Mouse (Mus musculus) forebrain, embryonic 12.5 days (tissue): ENCODE measurements around the gene Lmod2. TPM values are rescaled to one million over a fixed set of nuclear protein-coding genes. Genes with fewer than 3 reads are reported as not detected.

Source experiments
- ATAC-seq: fragments of 200-750 bp; cut with Nextera tagmentation; 2 replicates; pipeline ENCODE4 v1.8.0; 2017; ENCODE audit warnings: moderate TSS enrichment; ENCODE audit not compliant: low FRiP score
- H3K27ac ChIP-seq: fragments of 300-500 bp; sonication (generic); 2 replicates; pipeline ENCODE4 v1.5.1; 2016; ENCODE audit warnings: mild to moderate bottlenecking
- H3K27me3 ChIP-seq: fragments of 300-500 bp; sonication (generic); 2 replicates; pipeline ENCODE4 v1.6.1; 2016; ENCODE audit warnings: mild to moderate bottlenecking
- H3K36me3 ChIP-seq: fragments of 300-500 bp; sonication (generic); replicated peaks from 2 replicates; pipeline ENCODE4 v1.6.1; 2016; ENCODE audit warnings: mild to moderate bottlenecking
- H3K4me1 ChIP-seq: fragments of 300-500 bp; sonication (generic); 2 replicates; pipeline ENCODE4 v1.6.1; 2016
- H3K4me2 ChIP-seq: fragments of 300-500 bp; sonication (generic); 2 replicates; pipeline ENCODE4 v1.6.1; 2016; ENCODE audit warnings: mild to moderate bottlenecking, moderate library complexity
- H3K4me3 ChIP-seq: fragments of 300-500 bp; sonication (generic); replicated peaks from 2 replicates; pipeline ENCODE4 v1.5.1; 2016; ENCODE audit warnings: mild to moderate bottlenecking
- H3K9ac ChIP-seq: fragments of 300-500 bp; sonication (generic); 2 replicates; pipeline ENCODE4 v1.6.1; 2016; ENCODE audit warnings: mild to moderate bottlenecking
- H3K9me3 ChIP-seq: fragments of 300-500 bp; sonication (generic); 2 replicates; pipeline ENCODE4 v1.6.1; 2016
- WGBS: fragments of 180-500 bp; shearing (Covaris S2); methylation state at CpG from one replicate; pipeline ENCODE4 v1.1.7; 2016; 5-methylcytosine and 5-hydroxymethylcytosine counted together
- polyA plus RNA-seq: library from polyadenylated mRNA; unstranded; fragments of >200 nt; fragmentation: Nextera tagmentation; extraction: Ambion mirVana; gene quantifications from 2 replicates; pipeline ENCODE4 v1.2.1, GENCODE M21; 2016

Gene Lmod2
- polyA plus RNA-seq, 1 experiment from 2014 or later, result not detected

DNA sequence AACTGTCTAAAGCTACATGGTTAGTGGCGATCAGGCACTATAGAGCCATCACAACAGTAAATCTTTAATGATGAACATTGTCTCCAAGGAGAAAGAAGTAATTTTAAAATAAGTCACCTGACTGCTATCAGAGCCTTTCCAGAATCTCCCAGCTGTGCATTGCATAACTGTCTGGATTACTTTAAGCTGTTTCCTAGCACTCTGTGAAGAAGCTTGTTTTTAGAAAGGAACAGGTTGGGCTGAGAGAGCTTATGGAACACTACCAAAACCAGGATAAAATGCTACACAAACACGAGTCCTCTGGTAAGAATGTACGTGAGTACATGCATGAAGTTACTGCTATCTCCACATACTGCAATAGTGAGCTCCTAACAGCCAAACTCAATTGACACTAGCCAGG is 53.2 kb downstream of the Lmod2 start:
- Histone ChIP-seq H3K27me3 (no peaks in the 10 kb centered on the region), H3K4me3 (no peak overlapping the region), H3K27ac (no peak overlapping the region), H3K4me1 (peaks cover 13% of the 10 kb centered on the region; the same call in 1 of the 2 replicates), H3K4me2 (no peak overlapping the region), H3K9ac (no peak overlapping the region), H3K36me3 (no peaks in the 10 kb centered on the region), H3K9me3 (no peaks in the 10 kb centered on the region)
- 89% methylated on average over 3 of the region's 3 CpGs for whole genome bisulfite sequencing
- ATAC-seq, result no peak

DNA sequence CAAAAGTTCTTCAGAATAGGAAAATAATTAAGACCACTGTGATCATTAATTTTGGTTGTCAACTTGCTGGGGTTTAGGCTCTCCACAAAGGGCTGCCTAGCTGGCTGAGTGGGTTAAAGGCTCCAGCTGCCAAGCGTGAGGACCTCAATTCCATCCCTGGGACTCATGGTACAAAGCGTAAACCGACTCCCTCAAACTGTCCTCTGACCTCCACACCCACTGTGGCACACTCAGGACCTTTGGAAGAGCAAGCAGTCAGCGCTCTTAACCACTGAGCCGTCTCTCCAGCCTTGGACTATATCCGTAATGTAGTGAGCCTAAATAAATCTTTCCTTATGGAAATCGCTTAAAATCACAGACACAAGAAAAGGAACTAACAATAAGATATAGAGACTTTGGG is 54.0 kb downstream of the Lmod2 start:
- H3K9me3 ChIP-seq, result no peaks in the 10 kb centered on the region
- ATAC-seq, result no peak
- no peak overlapping the region for H3K4me3 ChIP-seq
- 80% methylated on average over 7 of the region's 7 CpGs for WGBS
- no peaks in the 10 kb centered on the region for H3K27me3 ChIP-seq
- no peaks in the 10 kb centered on the region for H3K36me3 ChIP-seq
- H3K9ac ChIP-seq, result no peak overlapping the region
- H3K4me1 ChIP-seq, result peaks cover 13% of the 10 kb centered on the region; the same call in 1 of the 2 replicates
- H3K27ac ChIP-seq, result no peak overlapping the region
- H3K4me2 ChIP-seq, result no peak overlapping the region

Other genes starting within 250 kb of the Lmod2 start
- gene Iqub, start 82.7 kb upstream of the Lmod2 start, polyA plus RNA-seq, result 0.62 and 0.96 TPM in 2 replicates
- gene Ndufa5, start 69.7 kb upstream of the Lmod2 start, polyA plus RNA-seq, result 299 and 302 TPM in 2 replicates
- not detected in 2 replicates for gene Asb15, start 69.6 kb upstream of the Lmod2 start, polyA plus RNA-seq
- 81.9 and 82.5 TPM in 2 replicates for gene Wasl, start 67.2 kb downstream of the Lmod2 start, polyA plus RNA-seq
- gene Hyal6, start 135.5 kb downstream of the Lmod2 start, polyA plus RNA-seq, result not detected in 2 replicates
- gene Hyal4, start 150.6 kb downstream of the Lmod2 start, polyA plus RNA-seq, result not detected in 2 replicates
- not detected in 2 replicates for gene Spam1, start 193.4 kb downstream of the Lmod2 start, polyA plus RNA-seq